16 mouse cellular contexts compared by ENCODE assay signal in genomic region chr7:141870553-141870952, GRCm38 (mm10). TPM values are rescaled to one million over a fixed set of nuclear protein-coding genes. Genes with fewer than 3 reads are reported as not detected.
A peak's percentile ranks its signal among the peaks of the same experiment; 100 is the strongest.
DNase-seq lines count a peak whose midpoint lies in the region; ATAC-seq and TF ChIP-seq lines count a peak whose summit lies in the region.
"Had no signal": no experiment of that assay in that cellular context is flagged by ENCODE, and none has a peak within 500 bp of the region (broad histone marks: within the 10 kb centered on the region; RNA-seq: fewer than 3 reads in every experiment).

No protein-coding gene starts in this region.

- no peak overlapping the region for H3K27ac ChIP-seq in kidney, adult 2 months (ENCODE audit: insufficient read depth, low read depth, low read length)
- no peak overlapping the region for H3K27ac ChIP-seq in kidney, embryonic 16.5 days (ENCODE audit: low read length)
- H3K27ac ChIP-seq in stomach, postnatal 0 days (replicated peaks) = no peak overlapping the region
- H3K27ac ChIP-seq: embryonic facial prominence, embryonic 15.5 days had no signal

- 75% methylated on average over 5 of the region's 5 CpGs for WGBS in kidney, adult 2 months
- WGBS in kidney, embryonic 16.5 days = 73% methylated on average over 5 of the region's 5 CpGs
- 73% methylated on average over 5 of the region's 5 CpGs for WGBS in stomach, postnatal 0 days

- no peak for ATAC-seq in CD4-positive, CD25-positive, alpha-beta regulatory T cell, adult 4 months
- ATAC-seq in kidney, embryonic 16.5 days (ENCODE audit: low FRiP score, low TSS enrichment) = no peak
- ATAC-seq in stomach, postnatal 0 days (ENCODE audit: low FRiP score, low TSS enrichment) = no peak
- no peak for ATAC-seq in erythroid progenitor cell, adult 5-6 weeks (replicated peaks; ENCODE audit: low FRiP score, poor library complexity, severe bottlenecking)
- ATAC-seq: activated CD4-positive, CD25-positive, alpha-beta regulatory T cell, adult 4 months; forebrain, embryonic 16.5 days; intestine, embryonic 16.5 days had no signal

- no peak for TF ChIP-seq EP300 in stomach, postnatal 0 days (optimal IDR thresholded peaks at IDR 0.05)

- TF ChIP-seq CTCF in kidney, adult 2 months (conservative IDR thresholded peaks at IDR 0.05; ENCODE audit: insufficient read depth, insufficient read length, low read depth, low read length) = peak; percentile 43
- TF ChIP-seq CTCF in stomach, postnatal 0 days (IDR thresholded peaks at IDR 0.05; ENCODE audit: low read depth) = peak; percentile 42

- DNase-seq in CD4-positive, CD25-positive, alpha-beta regulatory T cell, adult 2 months (ENCODE audit: low read depth, low spot score) = peak; percentile 14
- no peak for DNase-seq in kidney, adult 2 months
- DNase-seq in retina, embryonic 14.5 days (ENCODE audit: low spot score) = peak; percentile 2
- DNase-seq in retina, postnatal 1 day = no peak
- no peak for DNase-seq in stomach, postnatal 0 days (ENCODE audit: low spot score)

- no peaks in the 10 kb centered on the region for H3K27me3 ChIP-seq in kidney, adult 2 months (replicated peaks; ENCODE audit: control insufficient read depth, insufficient read depth, low read length)
- no peaks in the 10 kb centered on the region for H3K27me3 ChIP-seq in kidney, embryonic 16.5 days (ENCODE audit: insufficient read depth, low read length)
- H3K27me3 ChIP-seq in stomach, postnatal 0 days (ENCODE audit: control insufficient read depth, insufficient read depth, low read length) = no peaks in the 10 kb centered on the region
- H3K27me3 ChIP-seq: embryonic facial prominence, embryonic 15.5 days had no signal

- H3K9ac ChIP-seq in kidney, embryonic 16.5 days (replicated peaks; ENCODE audit: low read length) = no peak overlapping the region
- H3K9ac ChIP-seq in stomach, postnatal 0 days (ENCODE audit: low read length) = no peak overlapping the region
- H3K9ac ChIP-seq: embryonic facial prominence, embryonic 15.5 days had no signal

- no peak overlapping the region for H3K4me3 ChIP-seq in kidney, adult 2 months (ENCODE audit: insufficient read depth, low read depth, low read length)
- H3K4me3 ChIP-seq in kidney, embryonic 16.5 days (ENCODE audit: low read length) = no peak overlapping the region
- no peak overlapping the region for H3K4me3 ChIP-seq in stomach, postnatal 0 days (ENCODE audit: low read depth, low read length)
- H3K4me3 ChIP-seq: embryonic facial prominence, embryonic 15.5 days had no signal

- no peak for TF ChIP-seq POLR2A in kidney, adult 2 months (IDR thresholded peaks at IDR 0.05; ENCODE audit: low read depth, low read length)

- no peaks in the 10 kb centered on the region for H3K4me1 ChIP-seq in kidney, adult 2 months (ENCODE audit: control insufficient read depth, insufficient read depth, low read length)
- no peaks in the 10 kb centered on the region for H3K4me1 ChIP-seq in kidney, embryonic 16.5 days (ENCODE audit: insufficient read depth, low read length)
- no peaks in the 10 kb centered on the region for H3K4me1 ChIP-seq in stomach, postnatal 0 days (replicated peaks; ENCODE audit: control insufficient read depth, insufficient read depth)
- H3K4me1 ChIP-seq: embryonic facial prominence, embryonic 15.5 days had no signal

- no peaks in the 10 kb centered on the region for H3K9me3 ChIP-seq in kidney, embryonic 16.5 days (ENCODE audit: low read length)
- no peaks in the 10 kb centered on the region for H3K9me3 ChIP-seq in stomach, postnatal 0 days (ENCODE audit: control insufficient read depth, low read length)
- H3K9me3 ChIP-seq: embryonic facial prominence, embryonic 15.5 days; G1E had no signal

- H3K36me3 ChIP-seq in kidney, adult 2 months (ENCODE audit: control insufficient read depth, insufficient read depth, low read length) = no peaks in the 10 kb centered on the region
- peaks cover 18% of the 10 kb centered on the region for H3K36me3 ChIP-seq in kidney, embryonic 16.5 days (ENCODE audit: insufficient read depth, low read length)
- H3K36me3 ChIP-seq in stomach, postnatal 0 days (ENCODE audit: control insufficient read depth, insufficient read depth, low read length) = peaks cover 5% of the 10 kb centered on the region; the same call in 1 of the 2 replicates

- H3K4me2 ChIP-seq in kidney, embryonic 16.5 days (replicated peaks; ENCODE audit: low read depth, low read length) = no peak overlapping the region
- no peak overlapping the region for H3K4me2 ChIP-seq in stomach, postnatal 0 days (replicated peaks; ENCODE audit: low read depth)
- H3K4me2 ChIP-seq: embryonic facial prominence, embryonic 15.5 days had no signal

RNA-seq across cellular contexts. Expression of gene Muc5b, which starts 31.7 kb away (rescaled TPM):
- polyA plus RNA-seq in CD4-positive, CD25-positive, alpha-beta regulatory T cell, adult 4 months (2017; shearing (Covaris generic)) = not detected
- polyA plus RNA-seq in kidney, adult 2 months (2012; rRNA removed) = not detected in 2 replicates
- polyA plus RNA-seq in kidney, embryonic 16.5 days (2015; fragmentation: Nextera tagmentation; extraction: Ambion mirVana) = 0.02 TPM in 1 of 2 replicates, not detected in the other
- 122 and 133 TPM in 2 replicates for polyA plus RNA-seq in stomach, postnatal 0 days (2015; fragmentation: Nextera tagmentation; extraction: Ambion mirVana)
- not detected in 2 replicates for total RNA-seq in erythroid progenitor cell, adult 5-6 weeks (2015; ENCODE audit: low replicate concordance)
- total RNA-seq in erythroid progenitor cell, adult 5-6 weeks (2017; ENCODE audit: low replicate concordance) = not detected in 2 replicates
- total RNA-seq: layer of hippocampus, adult 8-10 months; megakaryocyte, adult 5-6 weeks had no signal
- polyA plus RNA-seq: activated CD4-positive, CD25-positive, alpha-beta regulatory T cell, adult 4 months; G1E; intestine, embryonic 16.5 days; liver, embryonic 16.5 days had no signal

RNA-seq across cellular contexts. Expression of gene Tollip, which starts 47.8 kb away (rescaled TPM):
- polyA plus RNA-seq in CD4-positive, CD25-positive, alpha-beta regulatory T cell, adult 4 months (2017; shearing (Covaris generic)) = 10 to 100 TPM; 18.5 to 34.9 TPM
- polyA plus RNA-seq in kidney, adult 2 months (2012; rRNA removed) = 86.2 and 92.3 TPM in 2 replicates
- 52.6 and 53.3 TPM in 2 replicates for polyA plus RNA-seq in kidney, embryonic 16.5 days (2015; fragmentation: Nextera tagmentation; extraction: Ambion mirVana)
- 33.2 and 33.4 TPM in 2 replicates for polyA plus RNA-seq in stomach, postnatal 0 days (2015; fragmentation: Nextera tagmentation; extraction: Ambion mirVana)
- total RNA-seq in erythroid progenitor cell, adult 5-6 weeks (2015; ENCODE audit: low replicate concordance) = 45.0 and 61.6 TPM in 2 replicates
- total RNA-seq in erythroid progenitor cell, adult 5-6 weeks (2017; ENCODE audit: low replicate concordance) = 42.1 and 45.2 TPM in 2 replicates

Comparison
In these comparisons a context has a peak if more than half of its experiments do, and no peak if none do; other contexts are left out.
1. DNase-seq: peak in CD4-positive, CD25-positive, alpha-beta regulatory T cell, adult 2 months (single experiment) and retina, embryonic 14.5 days (single experiment); none in kidney, adult 2 months (single experiment), retina, postnatal 1 day (single experiment) and stomach, postnatal 0 days (single experiment).
2. RNA of gene Muc5b, which starts 31.7 kb away (polyA plus RNA-seq): 122 to 133 TPM in stomach, postnatal 0 days; 0.02 TPM in kidney, embryonic 16.5 days, not detected in CD4-positive, CD25-positive, alpha-beta regulatory T cell, adult 4 months and not detected in kidney, adult 2 months; every median in the first group is over 100 times any median in the second.